Mouse (Mus musculus) lung, postnatal 0 days (tissue): Measurements from ENCODE around the gene Hivep2. TPM values are rescaled to one million over a fixed set of nuclear protein-coding genes. Genes with fewer than 3 reads are reported as not detected.

Experiments used
- ATAC-seq: fragments of 200-750 bp; cut with Nextera tagmentation; 2 replicates; pipeline ENCODE4 v1.8.0; 2017; ENCODE audit warnings: moderate library complexity
- DNase-seq: peaks from one replicate; pipeline ENCODE4 v3.0.0-alpha.2; 2016; ENCODE audit warnings: low spot score
- H3K27ac ChIP-seq: fragments of 300-500 bp; sonication (generic); 2 replicates; pipeline ENCODE4 v1.5.1; 2014; ENCODE audit warnings: antibody characterized with exemption, mild to moderate bottlenecking, low read length, mixed read lengths
- H3K27me3 ChIP-seq: fragments of 300-500 bp; sonication (generic); replicated peaks from 2 replicates; pipeline ENCODE4 v1.6.1; 2014; ENCODE audit warnings: low read length, mixed read lengths; ENCODE audit not compliant: insufficient read depth
- H3K36me3 ChIP-seq: fragments of 300-500 bp; sonication (generic); 2 replicates; pipeline ENCODE4 v1.6.1; 2014; ENCODE audit warnings: low read length, mixed read lengths; ENCODE audit not compliant: insufficient read depth
- H3K4me1 ChIP-seq: fragments of 300-500 bp; sonication (generic); 2 replicates; pipeline ENCODE4 v1.6.1; 2014; ENCODE audit warnings: antibody characterized with exemption, low read depth, low read length, mixed read lengths; ENCODE audit not compliant: insufficient read depth
- H3K4me2 ChIP-seq: fragments of 300-500 bp; sonication (generic); replicated peaks from 2 replicates; pipeline ENCODE4 v1.6.1; 2014; ENCODE audit warnings: low read depth, mild to moderate bottlenecking, low read length, moderate library complexity, mixed read lengths
- H3K4me3 ChIP-seq: fragments of 300-500 bp; sonication (generic); 2 replicates; pipeline ENCODE4 v1.5.1; 2014; ENCODE audit warnings: low read depth, low read length
- H3K9ac ChIP-seq: fragments of 300-500 bp; sonication (generic); replicated peaks from 2 replicates; pipeline ENCODE4 v1.6.1; 2014; ENCODE audit warnings: low read depth, mild to moderate bottlenecking
- H3K9me3 ChIP-seq: fragments of 300-500 bp; sonication (generic); 2 replicates; pipeline ENCODE4 v1.6.1; 2016; ENCODE audit warnings: low read length, mixed read lengths
- CTCF ChIP-seq: IDR thresholded peaks from 2 replicates; pipeline ENCODE4 v1.5.1; 2016; ENCODE audit warnings: antibody characterized with exemption, mild to moderate bottlenecking
- EP300 ChIP-seq: IDR thresholded peaks from 2 replicates; pipeline ENCODE4 v1.6.1; 2016; ENCODE audit warnings: antibody characterized with exemption, mild to moderate bottlenecking, control low read depth
- WGBS: fragments of 180-500 bp; shearing (Covaris S2); extraction: QIAGEN DNeasy Blood & Tissue Kit; methylation state at CpG from one replicate; pipeline ENCODE4 v1.1.7; 2014; 5-methylcytosine and 5-hydroxymethylcytosine counted together
- polyA plus RNA-seq: library from polyadenylated mRNA; unstranded; fragments of >200 nt; fragmentation: Nextera tagmentation; extraction: Ambion mirVana; gene quantifications from 2 replicates; pipeline ENCODE4 v1.2.1, GENCODE M21; 2015

The Hivep2 gene
- polyA plus RNA-seq, 1 experiment from 2014 or later, result 4.5 TPM

DNA sequence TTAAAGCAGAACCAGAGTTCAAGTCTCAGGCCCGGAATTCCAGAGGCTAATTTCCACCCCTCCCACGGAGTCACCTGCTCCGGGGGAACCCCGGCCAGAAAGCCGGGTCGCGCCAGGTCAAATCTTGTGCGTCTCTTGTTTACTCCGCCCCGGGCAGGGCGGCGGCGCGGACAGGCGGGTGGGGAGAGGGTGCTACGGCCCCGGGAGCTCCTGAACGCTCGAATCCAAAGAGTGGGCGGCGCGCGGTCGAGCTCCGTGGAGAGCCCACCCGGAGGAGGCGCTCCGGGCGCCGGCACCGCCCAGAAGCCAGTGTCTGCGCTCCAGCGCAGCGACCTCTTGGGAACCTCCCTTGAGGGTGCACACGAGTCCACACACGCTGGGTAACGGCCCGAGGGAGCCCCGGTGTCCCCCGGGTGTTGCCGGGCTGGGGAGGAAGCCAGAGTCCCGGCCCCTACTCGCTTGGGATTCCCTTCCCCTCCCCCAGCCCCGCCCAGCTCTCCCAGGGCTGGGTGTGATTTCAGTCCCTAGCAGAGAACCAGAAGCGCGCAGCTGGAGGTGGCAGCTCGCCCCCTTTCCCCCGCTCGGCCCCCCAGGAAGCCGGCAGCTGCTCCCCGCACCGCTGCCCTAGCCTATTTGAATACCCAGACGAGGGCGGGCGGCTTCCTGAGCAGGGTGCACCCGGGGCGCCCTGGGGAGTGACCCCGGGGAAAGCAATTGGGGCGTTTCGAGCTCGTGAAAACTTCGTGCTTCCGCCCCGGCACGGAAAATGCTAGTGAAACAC lies 1.2 kb upstream of the Hivep2 start:
- peak; percentile 67 for ATAC-seq
- H3K27ac ChIP-seq, result peak overlapping the region; percentile 99
- H3K4me1 ChIP-seq, result no peaks in the 10 kb centered on the region
- 0 out of 2 replicates have a peak, but pooled peaks have one; percentile 37 for TF ChIP-seq EP300
- TF ChIP-seq CTCF, result peak; percentile 50
- H3K36me3 ChIP-seq, result no peaks in the 10 kb centered on the region
- peak overlapping the region; percentile 95 for H3K4me3 ChIP-seq
- H3K27me3 ChIP-seq, result no peaks in the 10 kb centered on the region
- H3K4me2 ChIP-seq, result peak overlapping the region; percentile 95
- under 1% methylated on average over 35 of the region's 65 CpGs for WGBS
- peak; percentile 94 for DNase-seq
- H3K9me3 ChIP-seq, result no peaks in the 10 kb centered on the region
- peak overlapping the region; percentile 92 for H3K9ac ChIP-seq

DNA sequence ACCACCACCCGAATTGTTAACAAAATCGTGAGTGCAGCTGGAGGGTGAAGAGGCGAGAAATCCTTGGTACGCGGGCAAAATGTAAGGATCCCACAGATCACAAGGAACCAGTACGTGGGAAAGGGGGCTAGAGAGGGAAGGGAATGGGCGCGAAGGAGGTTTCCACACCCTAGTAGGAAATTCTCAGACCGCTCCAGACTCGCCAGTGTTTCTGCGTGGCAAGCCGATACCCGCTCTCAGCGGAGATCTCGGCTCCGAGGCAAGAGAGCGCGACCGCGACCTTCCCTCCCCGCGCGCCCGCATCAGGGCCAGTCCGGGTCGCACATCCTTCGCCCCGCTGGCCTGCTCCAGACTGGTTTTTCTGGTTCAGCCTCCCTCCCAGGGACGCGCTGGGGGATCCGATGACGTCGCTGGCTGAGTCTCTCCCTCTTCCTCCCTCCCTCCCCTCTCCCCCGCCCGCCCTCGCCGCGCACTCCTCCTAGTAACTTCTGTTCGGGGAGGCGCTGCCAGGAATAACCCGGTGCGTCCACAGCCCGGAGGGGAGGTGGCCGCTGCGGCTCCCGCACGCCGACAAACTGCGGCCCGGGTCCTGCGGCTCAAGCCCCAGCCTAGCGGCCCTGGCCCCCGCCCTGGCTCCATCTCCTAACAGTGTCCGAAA lies 430 bp upstream of the Hivep2 start:
- Histone ChIP-seq H3K27ac (peak overlapping the region; percentile 99), H3K4me3 (peak overlapping the region; percentile 95), H3K9me3 (no peaks in the 10 kb centered on the region), H3K9ac (peak overlapping the region; percentile 92), H3K27me3 (no peaks in the 10 kb centered on the region), H3K4me1 (no peaks in the 10 kb centered on the region), H3K36me3 (no peaks in the 10 kb centered on the region), H3K4me2 (peak overlapping the region; percentile 95)
- TF ChIP-seq EP300 (no peak), CTCF (0 out of 2 replicates have a peak, but pooled peaks have one; percentile 2)
- DNase-seq (peak; percentile 98), ATAC-seq (peak; percentile 81)
- WGBS, result 1% methylated on average over 43 of the region's 54 CpGs

DNA sequence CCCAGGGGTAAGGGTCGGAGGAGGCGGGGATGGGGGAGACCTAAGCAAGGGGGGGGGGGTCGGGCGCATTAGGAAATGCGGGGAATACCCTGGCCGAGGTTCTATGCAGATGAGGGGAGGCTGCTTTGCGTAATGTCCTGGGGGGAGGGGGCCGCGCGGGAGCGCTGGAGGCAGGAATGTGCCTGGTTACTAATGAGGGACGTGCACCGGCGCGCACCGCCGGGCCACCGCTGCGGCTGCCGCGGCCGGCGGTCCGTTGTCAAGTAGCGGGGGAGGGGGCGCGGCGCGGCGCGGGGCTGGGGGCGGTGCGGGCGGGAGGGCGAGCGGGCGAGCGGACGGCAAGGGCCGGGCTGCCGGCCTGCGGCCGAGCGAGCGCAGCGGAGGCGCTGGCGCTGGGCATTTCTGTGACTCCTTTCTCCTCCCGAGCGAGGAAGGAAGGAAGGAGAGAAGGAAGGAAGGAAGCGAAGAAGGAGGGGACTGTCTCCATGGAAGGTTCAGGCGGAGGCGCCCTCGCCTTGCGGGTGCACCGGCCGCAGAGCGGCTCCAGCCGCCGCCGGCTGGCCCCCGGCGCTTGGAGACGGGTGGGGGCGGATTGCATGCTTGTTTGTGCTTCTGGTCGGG lies 1.1 kb downstream of the Hivep2 start:
- peak overlapping the region; percentile 92 for H3K9ac ChIP-seq
- peak overlapping the region; percentile 99 for H3K27ac ChIP-seq
- peak; percentile 40 for ATAC-seq
- H3K27me3 ChIP-seq, result no peaks in the 10 kb centered on the region
- peak; percentile 90 for DNase-seq
- H3K4me1 ChIP-seq, result no peaks in the 10 kb centered on the region
- peak overlapping the region; percentile 95 for H3K4me2 ChIP-seq
- H3K36me3 ChIP-seq, result no peaks in the 10 kb centered on the region
- peak; percentile 29 for TF ChIP-seq CTCF
- TF ChIP-seq EP300, result no peak
- WGBS, result under 1% methylated on average over 34 of the region's 66 CpGs
- peak overlapping the region; percentile 95 for H3K4me3 ChIP-seq
- no peaks in the 10 kb centered on the region for H3K9me3 ChIP-seq

DNA sequence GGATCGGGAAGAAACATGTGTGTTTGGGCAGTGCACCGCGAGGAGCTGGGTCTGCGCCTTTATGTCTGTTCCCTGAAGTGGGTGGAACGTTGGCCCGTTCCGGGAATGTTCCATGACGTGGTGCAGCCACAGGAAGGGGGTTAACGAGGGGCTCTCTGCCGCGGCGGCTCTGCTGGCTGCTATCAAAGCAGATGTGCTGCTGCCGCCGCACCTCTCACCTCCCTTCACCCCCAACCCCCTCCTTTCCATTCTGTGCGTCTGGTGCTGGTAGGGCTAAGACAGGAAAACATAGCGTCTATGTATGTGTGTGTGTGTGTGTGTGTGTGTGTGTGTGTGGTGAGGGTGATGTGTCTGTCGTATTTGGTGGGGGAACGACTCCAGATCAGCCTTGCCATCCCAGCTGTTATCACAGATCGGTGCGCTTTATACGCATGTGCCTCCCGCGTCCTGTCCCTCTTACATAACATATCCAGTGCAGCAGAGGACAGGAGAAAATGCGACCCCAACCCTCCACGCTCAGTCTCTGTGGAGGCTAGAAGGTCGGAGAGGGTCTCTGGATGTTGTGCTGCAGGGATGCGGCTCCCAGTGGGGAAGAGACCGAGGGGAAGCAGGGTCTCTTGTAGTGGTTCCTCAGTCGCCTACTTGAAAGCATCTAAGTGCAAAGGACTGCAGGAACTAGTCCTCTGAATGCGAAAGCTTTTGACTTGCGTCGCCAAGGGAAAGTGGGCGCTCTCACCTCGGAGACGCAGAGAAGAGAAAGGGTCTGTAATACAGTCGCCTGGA lies 1.8 kb downstream of the Hivep2 start:
- WGBS, result 0% methylated on average over 36 of the region's 36 CpGs
- H3K9me3 ChIP-seq, result no peaks in the 10 kb centered on the region
- DNase-seq (peak; percentile 87), ATAC-seq (peak; percentile 48)
- no peaks in the 10 kb centered on the region for H3K27me3 ChIP-seq
- H3K9ac ChIP-seq, result peak overlapping the region; percentile 92
- H3K4me2 ChIP-seq, result peak overlapping the region; percentile 95
- H3K36me3 ChIP-seq, result no peaks in the 10 kb centered on the region
- peak; percentile 79 for TF ChIP-seq EP300
- TF ChIP-seq CTCF, result no peak
- H3K4me1 ChIP-seq, result no peaks in the 10 kb centered on the region
- H3K4me3 ChIP-seq, result peak overlapping the region; percentile 95
- H3K27ac ChIP-seq, result peak overlapping the region; percentile 99

DNA sequence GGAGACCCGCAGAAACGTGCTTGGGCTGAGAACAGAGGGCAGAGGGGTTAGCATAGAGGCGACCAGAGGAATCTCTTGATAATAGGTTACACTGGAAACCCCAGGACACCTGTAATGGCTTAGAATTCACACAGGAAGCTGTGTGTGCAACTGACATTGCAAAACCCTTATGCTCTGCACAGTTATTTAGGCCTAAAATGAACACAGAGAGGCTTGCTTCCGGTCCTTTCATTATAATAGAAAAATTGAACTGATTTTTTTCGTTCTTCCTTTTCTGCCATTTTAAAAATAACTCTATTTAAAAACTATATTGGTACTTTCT lies 2.3 kb downstream of the Hivep2 start:
- no peaks in the 10 kb centered on the region for H3K9me3 ChIP-seq
- no peaks in the 10 kb centered on the region for H3K4me1 ChIP-seq
- TF ChIP-seq EP300 (no peak), CTCF (no peak)
- H3K4me3 ChIP-seq, result peak overlapping the region; percentile 95
- H3K27me3 ChIP-seq, result no peaks in the 10 kb centered on the region
- WGBS, result 16% methylated on average over 5 of the region's 5 CpGs
- H3K4me2 ChIP-seq, result peak overlapping the region; percentile 95
- H3K27ac ChIP-seq, result peak overlapping the region; percentile 99
- no peaks in the 10 kb centered on the region for H3K36me3 ChIP-seq
- peak overlapping the region; percentile 92 for H3K9ac ChIP-seq
- ATAC-seq, result no peak
- peak; percentile 36 for DNase-seq
